Mouse (Mus musculus) forebrain, embryonic 16.5 days (tissue): Measurements from ENCODE around the gene Mfng. TPM values are rescaled to one million over a fixed set of nuclear protein-coding genes. Genes with fewer than 3 reads are reported as not detected.

Experiments used
- ATAC-seq: fragments of 200-750 bp; cut with Nextera tagmentation; 2 replicates; pipeline ENCODE4 v1.8.0; 2017; ENCODE audit warnings: mild to moderate bottlenecking, moderate library complexity
- H3K27ac ChIP-seq: fragments of 300-500 bp; sonication (generic); 2 replicates; pipeline ENCODE4 v1.5.1; 2014; ENCODE audit warnings: low read length, control low read depth
- H3K27me3 ChIP-seq: fragments of 300-500 bp; sonication (generic); replicated peaks from 2 replicates; pipeline ENCODE4 v1.6.1; 2014; ENCODE audit warnings: low read length; ENCODE audit not compliant: control insufficient read depth, insufficient read depth
- H3K36me3 ChIP-seq: fragments of 300-500 bp; sonication (generic); 2 replicates; pipeline ENCODE4 v1.6.1; 2014; ENCODE audit not compliant: control insufficient read depth, insufficient read depth
- H3K4me1 ChIP-seq: fragments of 300-500 bp; sonication (generic); replicated peaks from 2 replicates; pipeline ENCODE4 v1.6.1; 2014; ENCODE audit warnings: low read length; ENCODE audit not compliant: control insufficient read depth, insufficient read depth
- H3K4me2 ChIP-seq: fragments of 300-500 bp; sonication (generic); 2 replicates; pipeline ENCODE4 v1.6.1; 2014; ENCODE audit warnings: mild to moderate bottlenecking, low read length, control low read depth
- H3K4me3 ChIP-seq: fragments of 300-500 bp; sonication (generic); replicated peaks from 2 replicates; pipeline ENCODE4 v1.5.1; 2014; ENCODE audit warnings: mild to moderate bottlenecking, low read length, control low read depth
- H3K9ac ChIP-seq: fragments of 300-500 bp; sonication (generic); replicated peaks from 2 replicates; pipeline ENCODE4 v1.6.1; 2014; ENCODE audit warnings: low read depth, low read length, control low read depth
- H3K9me3 ChIP-seq: fragments of 300-500 bp; sonication (generic); 2 replicates; pipeline ENCODE4 v1.6.1; 2016; ENCODE audit warnings: low read length; ENCODE audit not compliant: control insufficient read depth
- WGBS: fragments of 180-500 bp; shearing (Covaris S2); extraction: QIAGEN DNeasy Blood & Tissue Kit; methylation state at CpG from one replicate; pipeline ENCODE4 v1.1.7; 2014; 5-methylcytosine and 5-hydroxymethylcytosine counted together
- polyA plus RNA-seq: library from polyadenylated mRNA; unstranded; fragments of >200 nt; fragmentation: Nextera tagmentation; extraction: Ambion mirVana; gene quantifications from 2 replicates; pipeline ENCODE4 v1.2.1, GENCODE M21; 2015

Gene Mfng
- polyA plus RNA-seq, 1 experiment from 2014 or later = 58.1 TPM

DNA sequence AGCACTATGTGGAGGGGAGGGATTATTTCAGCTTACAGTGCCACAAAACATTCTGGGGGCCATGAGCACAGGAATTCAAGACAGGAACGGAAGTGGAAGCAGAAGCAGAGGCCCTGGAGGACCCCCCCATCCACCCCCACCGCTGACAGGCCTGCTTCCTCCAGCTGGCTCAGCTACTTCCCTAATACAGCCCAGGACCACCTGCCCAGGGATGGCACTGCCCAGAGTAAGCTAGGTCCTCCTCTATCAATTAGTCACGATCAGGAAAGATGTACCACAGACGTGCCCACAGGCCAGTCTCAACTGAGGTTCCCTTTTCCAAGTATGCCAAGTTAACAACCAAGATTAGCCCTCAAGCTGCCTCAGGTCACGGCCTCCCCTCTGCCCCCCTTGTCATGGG is 19.1 kb downstream of the Mfng start:
- Histone ChIP-seq H3K9me3 (no peaks in the 10 kb centered on the region), H3K27me3 (no peaks in the 10 kb centered on the region), H3K4me2 (no peak overlapping the region), H3K36me3 (no peaks in the 10 kb centered on the region), H3K9ac (no peak overlapping the region), H3K27ac (no peak overlapping the region), H3K4me3 (no peak overlapping the region), H3K4me1 (peaks cover 26% of the 10 kb centered on the region)
- 77% methylated on average over 5 of the region's 5 CpGs for WGBS
- ATAC-seq = no peak

DNA sequence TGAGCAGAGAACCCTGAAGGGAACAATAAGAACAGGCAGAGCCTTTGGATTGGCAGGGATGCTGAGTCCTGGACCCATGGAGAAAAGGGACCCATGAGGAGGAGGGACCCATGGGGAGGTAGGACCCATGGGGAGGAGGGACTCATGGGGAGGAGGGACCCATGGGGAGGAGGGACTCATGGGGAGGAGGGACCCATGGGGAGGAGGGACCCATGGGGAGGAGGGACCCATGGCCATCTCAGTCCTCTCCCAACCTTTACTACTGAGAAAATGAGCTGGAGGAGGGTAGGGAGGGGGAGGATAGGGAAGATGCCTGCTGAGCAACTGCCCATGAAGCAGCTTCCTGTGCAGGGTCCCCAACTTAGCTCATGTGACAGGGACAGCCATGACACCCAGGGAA is 20.3 kb downstream of the Mfng start:
- ATAC-seq = no peak
- H3K9ac ChIP-seq = no peak overlapping the region

DNA sequence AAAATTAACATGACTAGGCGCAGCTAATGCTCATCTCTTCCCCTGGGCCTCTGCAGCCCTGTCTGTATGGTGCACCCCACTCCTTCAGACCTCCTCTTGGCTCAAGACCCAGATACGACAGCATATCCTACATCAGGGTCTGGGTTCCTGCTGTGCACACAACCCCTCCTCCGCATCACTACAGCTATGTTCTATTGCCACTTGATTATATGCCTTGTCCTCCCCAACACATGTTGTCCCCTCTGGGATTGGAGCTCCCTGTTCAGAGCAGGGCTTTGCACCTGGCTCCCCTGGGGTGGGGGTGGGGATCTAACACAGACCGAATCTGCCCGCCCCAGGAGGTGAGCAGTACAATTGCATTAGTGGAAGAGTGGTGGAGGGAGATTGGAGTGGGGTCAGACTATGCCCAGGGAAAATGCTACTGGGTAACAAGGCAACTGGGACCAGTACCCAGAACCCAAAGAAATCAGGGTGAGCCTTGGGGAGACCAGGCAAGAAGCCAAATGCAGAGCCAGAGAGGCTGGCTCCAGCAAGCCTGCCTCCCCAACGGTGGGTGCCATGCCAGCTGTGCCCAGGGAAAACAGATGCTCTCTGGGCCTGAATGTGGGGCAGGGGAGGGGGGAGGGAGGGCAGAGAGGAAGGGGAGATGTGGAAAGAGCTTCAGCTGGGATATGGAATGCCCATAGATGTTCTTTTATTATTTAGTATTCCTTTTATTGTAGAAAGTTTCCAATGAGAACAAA is 22.5 kb downstream of the Mfng start:
- Histone ChIP-seq H3K4me1 (peaks cover 26% of the 10 kb centered on the region), H3K9me3 (no peaks in the 10 kb centered on the region), H3K9ac (no peak overlapping the region), H3K4me3 (no peak overlapping the region), H3K27me3 (no peaks in the 10 kb centered on the region), H3K4me2 (no peak overlapping the region), H3K36me3 (no peaks in the 10 kb centered on the region), H3K27ac (peak overlapping the region; percentile 29)
- WGBS = 36% methylated on average over 6 of the region's 6 CpGs
- ATAC-seq = peak; percentile 59

More for the DNA sequence above, 20.3 kb downstream of the Mfng start:
- no peak overlapping the region for H3K4me2 ChIP-seq
- peaks cover 26% of the 10 kb centered on the region for H3K4me1 ChIP-seq
- no peaks in the 10 kb centered on the region for H3K36me3 ChIP-seq
- H3K4me3 ChIP-seq = no peak overlapping the region
- H3K9me3 ChIP-seq = no peaks in the 10 kb centered on the region
- no peaks in the 10 kb centered on the region for H3K27me3 ChIP-seq
- H3K27ac ChIP-seq = no peak overlapping the region

DNA sequence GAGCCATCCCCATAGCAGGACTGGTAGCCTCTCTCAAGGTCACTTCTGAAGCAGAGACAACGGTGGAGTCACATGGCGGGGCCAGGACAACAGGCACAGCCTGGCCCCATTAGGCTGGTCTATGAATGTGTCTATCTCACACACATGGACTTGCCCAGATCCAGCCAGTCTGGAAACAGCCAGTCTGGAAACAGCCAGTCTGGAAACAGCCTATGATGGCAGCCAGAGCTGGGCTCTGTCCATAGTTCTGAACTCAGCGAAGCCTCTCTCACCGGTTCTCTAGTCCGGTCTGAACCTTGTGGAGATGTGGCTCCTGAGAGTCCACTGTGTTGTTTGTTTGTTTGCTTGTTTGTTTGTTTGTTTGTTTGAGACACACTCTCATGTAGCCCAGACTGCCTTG is 23.4 kb downstream of the Mfng start:
- no peaks in the 10 kb centered on the region for H3K27me3 ChIP-seq
- 71% methylated on average over 5 of the region's 5 CpGs for WGBS
- H3K9ac ChIP-seq = no peak overlapping the region
- H3K4me2 ChIP-seq = no peak overlapping the region
- H3K9me3 ChIP-seq = no peaks in the 10 kb centered on the region
- H3K36me3 ChIP-seq = no peaks in the 10 kb centered on the region
- H3K4me1 ChIP-seq = peaks cover 22% of the 10 kb centered on the region
- no peak for ATAC-seq
- no peak overlapping the region; the same call in 1 of the 2 replicates for H3K27ac ChIP-seq
- no peak overlapping the region for H3K4me3 ChIP-seq

DNA sequence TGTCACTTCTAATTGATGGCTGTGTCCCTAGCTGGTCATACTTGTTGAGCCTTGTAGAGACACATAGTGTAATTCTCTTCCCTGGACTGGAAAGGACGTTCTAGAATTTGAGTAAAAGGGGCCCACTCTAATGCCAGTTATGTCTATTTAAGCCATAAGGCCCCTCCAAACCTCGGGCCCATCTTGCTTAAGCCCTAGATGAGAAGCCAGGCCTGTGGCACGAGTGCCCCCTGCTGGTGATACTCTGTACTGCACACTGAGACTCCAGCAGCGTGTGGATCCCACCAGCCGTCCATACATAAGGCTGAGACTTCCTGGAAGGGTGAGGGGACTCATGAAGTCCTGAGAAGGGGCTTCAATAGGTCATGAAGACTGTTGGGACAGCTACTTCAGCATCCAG is 29.1 kb downstream of the Mfng start:
- 4% methylated on average over 5 of the region's 5 CpGs for WGBS
- Histone ChIP-seq H3K4me1 (peaks cover 7% of the 10 kb centered on the region; the same call in 1 of the 2 replicates), H3K4me2 (no peak overlapping the region), H3K27ac (no peak overlapping the region; the same call in 1 of the 2 replicates), H3K9ac (no peak overlapping the region), H3K36me3 (no peaks in the 10 kb centered on the region), H3K4me3 (no peak overlapping the region), H3K27me3 (no peaks in the 10 kb centered on the region), H3K9me3 (no peaks in the 10 kb centered on the region)
- ATAC-seq = peak; percentile 81

DNA sequence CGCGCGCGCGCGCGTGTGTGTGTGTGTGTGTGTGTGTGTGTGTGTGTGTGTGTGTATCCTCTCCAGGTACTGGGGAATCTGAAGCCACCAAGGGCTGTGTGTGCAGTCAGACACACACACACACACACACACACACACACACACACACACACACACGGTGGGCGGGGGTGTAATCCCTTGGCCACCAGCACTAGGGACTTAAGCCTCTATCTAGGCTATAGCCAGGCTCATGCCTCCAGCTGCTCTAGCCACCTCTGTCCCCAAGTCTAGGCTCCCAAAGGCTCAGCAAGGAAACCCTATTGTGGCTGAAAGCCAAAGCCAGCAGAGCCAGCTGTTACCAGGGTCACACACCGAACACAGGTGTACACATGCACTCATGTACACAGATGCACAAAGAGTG is 30.4 kb downstream of the Mfng start:
- Histone ChIP-seq H3K27me3 (no peaks in the 10 kb centered on the region), H3K9me3 (no peaks in the 10 kb centered on the region), H3K9ac (no peak overlapping the region), H3K4me2 (no peak overlapping the region), H3K4me1 (peaks cover 7% of the 10 kb centered on the region; the same call in 1 of the 2 replicates), H3K36me3 (no peaks in the 10 kb centered on the region), H3K27ac (no peak overlapping the region), H3K4me3 (no peak overlapping the region)
- ATAC-seq = no peak
- WGBS = 71% methylated on average over 3 of the region's 10 CpGs

DNA sequence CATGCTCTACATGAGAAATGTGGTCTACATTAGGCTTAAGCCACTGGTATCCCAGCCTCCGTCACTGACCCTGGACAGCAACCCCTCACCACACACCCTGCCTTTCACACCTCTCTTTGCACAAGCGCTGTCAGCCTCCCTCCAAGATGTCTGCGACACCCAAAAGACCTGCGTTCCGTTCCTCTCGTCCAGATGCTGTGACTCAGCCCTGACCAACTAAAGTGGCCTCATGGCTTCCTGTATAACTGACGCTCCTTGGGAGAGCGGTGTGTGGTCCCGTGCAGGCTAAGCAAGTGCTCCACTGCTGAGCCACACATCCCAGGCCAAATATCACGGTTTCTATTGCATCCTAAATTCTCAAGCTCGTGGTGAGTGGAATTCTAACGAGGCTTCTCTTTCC is 32.6 kb downstream of the Mfng start:
- no peak for ATAC-seq
- WGBS = 74% methylated on average over 12 of the region's 12 CpGs
- H3K4me1 ChIP-seq = peaks cover 27% of the 10 kb centered on the region
- H3K27ac ChIP-seq = no peak overlapping the region
- H3K9me3 ChIP-seq = no peaks in the 10 kb centered on the region
- no peak overlapping the region for H3K9ac ChIP-seq
- H3K4me2 ChIP-seq = no peak overlapping the region
- no peaks in the 10 kb centered on the region for H3K36me3 ChIP-seq
- no peaks in the 10 kb centered on the region for H3K27me3 ChIP-seq
- H3K4me3 ChIP-seq = no peak overlapping the region

DNA sequence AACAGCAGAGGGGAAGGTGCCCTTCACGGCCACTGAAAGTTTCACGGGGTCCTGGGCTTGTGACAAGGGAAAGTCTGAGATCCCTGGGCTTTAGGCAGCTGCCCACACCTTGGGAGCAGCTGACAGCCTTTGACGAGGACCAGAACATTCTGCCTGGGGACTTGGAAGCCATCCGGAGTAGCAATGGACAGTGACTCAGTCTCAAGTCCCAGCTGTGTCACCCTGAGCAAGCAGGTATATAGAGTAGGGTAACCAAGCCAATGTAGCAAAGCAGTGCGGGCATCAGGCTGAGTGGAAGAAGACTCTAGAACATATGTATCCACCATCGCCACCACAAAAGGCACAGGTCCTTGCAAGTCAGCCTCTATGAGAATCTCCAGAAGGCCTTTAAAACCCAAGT is 36.1 kb downstream of the Mfng start:
- no peaks in the 10 kb centered on the region for H3K27me3 ChIP-seq
- ATAC-seq = no peak
- no peaks in the 10 kb centered on the region for H3K36me3 ChIP-seq
- no peaks in the 10 kb centered on the region for H3K9me3 ChIP-seq
- 0 out of 2 replicates have a peak overlapping the region, but pooled peaks have one; percentile 22 for H3K9ac ChIP-seq
- H3K4me3 ChIP-seq = no peak overlapping the region
- no peak overlapping the region for H3K4me2 ChIP-seq
- H3K4me1 ChIP-seq = peaks cover 33% of the 10 kb centered on the region
- peak overlapping the region; percentile 96 for H3K27ac ChIP-seq
- 62% methylated on average over 6 of the region's 6 CpGs for WGBS

DNA sequence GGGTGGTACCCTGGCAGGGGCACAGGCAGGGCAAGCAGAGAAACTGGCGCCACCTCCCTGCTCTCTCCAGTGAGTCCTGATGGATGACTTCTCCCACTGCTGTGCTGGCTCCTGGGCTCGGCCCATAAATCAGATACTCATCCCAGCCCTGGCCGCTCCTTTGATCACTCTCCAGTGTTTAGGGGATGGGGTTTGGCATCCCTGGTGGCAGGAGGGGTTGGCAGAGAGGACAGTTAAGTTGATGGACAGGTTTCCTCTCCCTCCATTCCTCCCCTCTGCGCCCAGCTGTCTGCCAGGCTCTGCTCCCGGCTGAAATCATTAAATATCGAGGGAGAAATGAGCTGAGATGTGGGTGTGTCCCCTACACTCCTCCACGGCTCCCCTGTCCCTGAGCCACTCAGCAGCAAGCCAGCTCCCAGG is 36.6 kb downstream of the Mfng start:
- Histone ChIP-seq H3K27me3 (no peaks in the 10 kb centered on the region), H3K4me1 (peaks cover 33% of the 10 kb centered on the region), H3K4me2 (no peak overlapping the region), H3K36me3 (no peaks in the 10 kb centered on the region), H3K9ac (peak overlapping the region; percentile 50; the same call in 1 of the 2 replicates), H3K9me3 (no peaks in the 10 kb centered on the region), H3K4me3 (no peak overlapping the region), H3K27ac (peak overlapping the region; percentile 96)
- ATAC-seq = peak; percentile 58
- 13% methylated on average over 7 of the region's 7 CpGs for WGBS
